Mouse (Mus musculus) left cerebral cortex, postnatal 36 days (tissue): Measurements from ENCODE around the gene Mymx. TPM values are rescaled to one million over a fixed set of nuclear protein-coding genes. Genes with fewer than 3 reads are reported as not detected.

ENCODE experiments used
- DNase-seq, 2 experiments: peaks; one replicate each; pipeline ENCODE4 v3.0.0; 2021 to 2022; ENCODE audit warnings: low spot score in 2 of 2, mixed read lengths in 1 of 2
- intact Hi-C: fragments of 180-260 bp; cut with DNase I; formaldehyde crosslinking; loops from one replicate; pipeline ENCODE4 v1.15.1; 2025
- total RNA-seq, 2 experiments: library from RNA; stranded (reverse); gene quantifications; 2 replicates each; pipeline ENCODE4 v1.2.3; 2021

Gene Mymx
- total RNA-seq, 2 experiments from 2014 or later = not detected

GRCm38 (mm10) chr17:45557246-45557824 is 44.6 kb downstream of the Mymx start:
- intact Hi-C loops = no loop called here
- DNase-seq = no peak

GRCm38 (mm10) chr17:45556514-45557245 is 45.2 kb downstream of the Mymx start:
- DNase-seq = no peak
- intact Hi-C loops = no loop called here

GRCm38 (mm10) chr17:45556107-45556489 is 45.8 kb downstream of the Mymx start:
- intact Hi-C loops = no loop called here
- DNase-seq = no peak

GRCm38 (mm10) chr17:45555452-45556106 is 46.3 kb downstream of the Mymx start, which contains the start of gene Nfkbie:
Gene Nfkbie, plus strand, starts transcription at chr17:45555703.
- intact Hi-C loops = no loop called here

GRCm38 (mm10) chr17:45554420-45554819 is 47.5 kb downstream of the Mymx start:
- DNase-seq = no peak
- intact Hi-C loops = no loop called here

More at GRCm38 (mm10) chr17:45555452-45556106, 46.3 kb downstream of the Mymx start, which contains the start of gene Nfkbie:
- DNase-seq = peak; percentile 82 to 84

GRCm38 (mm10) chr17:45553065-45553464 is 48.8 kb downstream of the Mymx start:
- intact Hi-C loops = loop anchor here (2.0 kb wide), 1 partner anchor 74 kb away; no protein-coding TSS in a partner anchor
- DNase-seq = no peak

- DNase-seq = peak; percentile 74 to 79
- intact Hi-C loops = loop anchor here (2.0 kb wide), 1 partner anchor 73 kb away; no protein-coding TSS in a partner anchor
These were observed 50.0 kb downstream of the Mymx start for GRCm38 (mm10) chr17:45551816-45552451.

GRCm38 (mm10) chr17:45551249-45551796 is 50.6 kb downstream of the Mymx start:
- no peak for DNase-seq
- intact Hi-C loops = no loop called here

Other genes with a start within 250 kb of the Mymx start
- 10 to 100 TPM; 55.2 to 56.0 TPM for gene Cdc5l, start 168.4 kb downstream of the Mymx start, total RNA-seq
- gene Spats1, start 126.7 kb downstream of the Mymx start, total RNA-seq = 1 to 10 TPM; 7.2 to 8.3 TPM
- 10 to 100 TPM; 23.1 to 26.4 TPM for gene Aars2, start 95.3 kb downstream of the Mymx start, total RNA-seq
- gene Tcte1, start 78.7 kb downstream of the Mymx start, total RNA-seq = 1 to 10 TPM; 1.3 to 1.9 TPM
- gene Tmem151b, start 52.4 kb downstream of the Mymx start, total RNA-seq = 100 to 1,000 TPM; 120 to 121 TPM
- gene Nfkbie, start 46.4 kb downstream of the Mymx start, total RNA-seq = 1 to 10 TPM; 1.7 to 2.7 TPM
- gene Slc35b2, start 38.2 kb downstream of the Mymx start, total RNA-seq = 10 to 100 TPM; 24.7 to 33.0 TPM
- 1,000 to 10,000 TPM; 1,413 to 1,526 TPM for gene Hsp90ab1, start 28.8 kb downstream of the Mymx start, total RNA-seq
- 10 to 100 TPM; 17.1 to 23.2 TPM for gene Slc29a1, start 2.5 kb downstream of the Mymx start, total RNA-seq
- under 1 TPM; 0.12 to 0.66 TPM for gene Capn11, start 57.2 kb upstream of the Mymx start, total RNA-seq
- 10 to 100 TPM; 38.3 to 47.5 TPM for gene Mrpl14, start 84.2 kb upstream of the Mymx start, total RNA-seq
- 100 to 1,000 TPM; 177 to 186 TPM for gene Tmem63b, start 84.8 kb upstream of the Mymx start, total RNA-seq
- not detected for gene 1600014C23Rik, start 131.7 kb upstream of the Mymx start, total RNA-seq